Mouse (Mus musculus) gastrocnemius, postnatal 25 days (tissue): ENCODE results near the gene Gsk3a. TPM values are rescaled to one million over a fixed set of nuclear protein-coding genes. Genes with fewer than 3 reads are reported as not detected.

Experiments used
- DNase-seq: peaks from one replicate; pipeline ENCODE4 v3.0.0; 2022
- long read RNA-seq, 2 experiments: library from polyadenylated mRNA; stranded (forward); transcript quantifications; one replicate each; pipeline ENCODE4 v2.0.0; 2021
- total RNA-seq, 2 experiments: library from RNA; stranded (reverse); gene quantifications; 1 replicate in 1 of 2; 2 replicates in 1 of 2; pipeline ENCODE4 v1.2.3; 2021

Gsk3a gene
- 10 to 100 TPM; 59.5 to 66.2 TPM for total RNA-seq
- long read RNA-seq, experiment 1, transcript Gsk3a-201 (11 exons, 2,260 nt) = major isoform, 40 of 64 reads
- long read RNA-seq, experiment 1, partial matches to known transcripts = 5 of 64 reads
- long read RNA-seq, experiment 1, other reads (novel, unspliced or antisense) = 19 of 64 reads
- long read RNA-seq, experiment 2, transcript Gsk3a-201 (11 exons, 2,260 nt) = major isoform, 53 of 77 reads
- long read RNA-seq, experiment 2, partial matches to known transcripts = 4 of 77 reads
- long read RNA-seq, experiment 2, other reads (novel, unspliced or antisense) = 20 of 77 reads

- DNase-seq = peak; percentile 98
These were observed at the start of gene Gsk3a for GRCm38 (mm10) chr7:25237249-25238014. TSS of gene Gsk3a (minus strand) at chr7:25237851.

DNA sequence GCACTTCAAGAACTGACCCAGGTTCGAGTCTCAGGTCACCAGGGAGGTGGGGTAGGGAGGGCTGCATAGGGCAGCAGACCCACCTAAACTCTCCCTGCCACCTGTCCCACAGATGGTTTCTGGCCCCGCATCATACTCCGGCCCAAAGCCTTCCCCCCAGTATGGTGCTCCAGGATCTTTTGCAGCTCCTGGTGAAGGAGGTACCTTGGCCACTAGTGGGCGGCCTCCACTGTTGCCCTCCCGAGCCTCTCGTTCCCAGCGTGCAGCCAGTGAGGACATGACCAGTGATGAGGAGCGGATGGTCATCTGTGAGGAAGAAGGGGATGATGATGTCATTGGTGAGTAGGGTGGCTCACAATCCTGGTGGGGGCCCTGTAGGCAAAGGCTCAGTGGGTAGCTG, 49.3 kb upstream of the Gsk3a start:
- no peak for DNase-seq

DNA sequence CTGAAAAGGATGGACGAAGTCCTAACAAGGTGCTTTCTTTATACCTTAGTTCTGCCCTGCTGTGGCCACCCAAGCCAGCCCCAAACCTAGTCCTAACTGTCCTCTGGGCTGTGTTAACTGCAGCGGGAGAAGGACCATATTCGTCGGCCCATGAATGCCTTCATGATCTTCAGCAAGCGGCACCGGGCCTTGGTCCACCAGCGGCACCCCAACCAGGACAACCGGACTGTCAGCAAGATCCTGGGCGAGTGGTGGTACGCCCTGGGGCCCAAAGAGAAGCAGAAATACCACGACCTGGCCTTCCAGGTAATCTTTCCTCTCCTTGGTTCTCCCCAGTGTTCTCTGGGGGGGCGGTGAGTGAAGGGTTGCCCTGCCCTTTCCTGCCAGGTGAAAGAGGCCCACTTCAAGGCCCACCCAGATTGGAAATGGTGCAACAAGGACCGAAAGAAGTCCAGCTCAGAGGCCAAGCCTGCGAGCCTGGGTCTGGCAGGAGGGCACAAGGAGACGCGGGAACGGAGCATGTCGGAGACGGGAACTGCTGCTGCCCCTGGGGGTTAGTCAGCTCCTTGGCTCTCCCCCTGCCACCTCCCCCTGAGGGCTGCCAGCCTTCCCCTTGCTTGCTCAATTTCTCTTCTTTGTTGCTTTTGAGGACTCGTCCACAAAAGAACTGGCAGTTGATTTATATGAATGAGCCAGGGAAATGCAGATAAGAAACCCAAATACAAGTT, 48.0 kb upstream of the Gsk3a start:
- no peak for DNase-seq

DNA sequence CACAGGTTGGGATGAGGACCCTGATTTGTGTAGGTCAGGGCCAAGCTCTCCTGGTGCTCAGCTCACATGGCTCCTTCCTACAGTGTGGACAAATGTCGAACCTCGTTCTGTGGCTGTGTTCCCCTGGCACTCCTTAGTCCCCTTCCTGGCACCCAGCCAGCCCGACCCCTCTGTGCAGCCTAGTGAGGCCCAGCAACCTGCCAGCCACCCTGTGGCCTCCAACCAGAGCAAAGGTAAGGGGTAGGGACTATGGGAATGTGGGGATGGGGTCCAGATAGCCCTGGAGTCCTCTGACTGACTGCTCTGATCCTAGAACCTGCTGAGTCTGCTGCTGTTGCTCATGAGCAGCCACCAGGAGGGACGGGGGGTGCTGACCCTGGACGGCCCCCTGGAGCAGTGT, 47.1 kb upstream of the Gsk3a start:
- DNase-seq = no peak

- DNase-seq = no peak
These were observed 46.5 kb upstream of the Gsk3a start for GRCm38 (mm10) chr7:25284171-25284570.

DNA sequence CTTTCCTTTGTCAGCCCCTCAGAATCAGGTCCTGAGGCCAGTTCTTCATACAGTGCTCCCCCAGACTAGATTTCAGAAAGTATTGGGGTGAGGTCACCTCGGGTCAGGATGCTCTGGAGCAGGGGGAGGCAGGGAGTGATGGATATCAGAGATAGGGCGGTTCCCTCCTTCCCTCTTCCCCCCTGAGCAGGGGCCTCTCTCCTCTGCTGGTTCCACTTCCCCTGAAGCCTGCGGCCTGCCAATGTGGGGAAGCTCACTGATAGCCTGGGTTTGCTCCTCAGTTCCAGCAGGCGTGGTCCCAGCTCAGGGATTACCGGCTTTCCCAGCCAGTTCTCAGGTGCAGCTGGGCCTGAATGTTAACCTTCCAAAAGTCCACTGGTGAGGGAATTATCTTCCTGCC, 46.0 kb upstream of the Gsk3a start:
- no peak for DNase-seq

DNA sequence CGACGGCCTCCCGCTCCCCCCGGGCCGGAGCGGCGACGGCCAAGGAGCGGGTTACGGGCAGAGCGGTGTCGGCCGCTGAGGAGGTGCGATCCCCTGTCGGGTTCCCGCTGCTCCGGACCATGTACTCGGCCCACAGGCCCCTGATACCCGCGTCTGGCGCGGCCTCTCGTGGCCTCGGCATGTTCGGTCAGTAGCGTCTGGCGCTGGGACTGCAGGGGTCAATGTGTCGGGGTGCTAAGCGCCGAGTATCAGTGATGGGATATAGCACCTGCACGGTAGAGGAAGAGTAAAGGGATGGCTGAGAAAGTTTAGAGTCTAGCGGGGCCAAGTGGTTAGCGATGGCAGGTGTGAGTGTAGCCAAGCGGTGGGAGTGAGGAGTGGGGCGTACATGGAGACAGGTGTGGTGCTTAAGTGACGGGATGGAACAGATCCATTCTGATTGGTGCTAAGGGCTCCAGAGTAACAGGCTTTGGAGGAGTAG, 45.1 kb upstream of the Gsk3a start:
- DNase-seq = peak; percentile 62

DNA sequence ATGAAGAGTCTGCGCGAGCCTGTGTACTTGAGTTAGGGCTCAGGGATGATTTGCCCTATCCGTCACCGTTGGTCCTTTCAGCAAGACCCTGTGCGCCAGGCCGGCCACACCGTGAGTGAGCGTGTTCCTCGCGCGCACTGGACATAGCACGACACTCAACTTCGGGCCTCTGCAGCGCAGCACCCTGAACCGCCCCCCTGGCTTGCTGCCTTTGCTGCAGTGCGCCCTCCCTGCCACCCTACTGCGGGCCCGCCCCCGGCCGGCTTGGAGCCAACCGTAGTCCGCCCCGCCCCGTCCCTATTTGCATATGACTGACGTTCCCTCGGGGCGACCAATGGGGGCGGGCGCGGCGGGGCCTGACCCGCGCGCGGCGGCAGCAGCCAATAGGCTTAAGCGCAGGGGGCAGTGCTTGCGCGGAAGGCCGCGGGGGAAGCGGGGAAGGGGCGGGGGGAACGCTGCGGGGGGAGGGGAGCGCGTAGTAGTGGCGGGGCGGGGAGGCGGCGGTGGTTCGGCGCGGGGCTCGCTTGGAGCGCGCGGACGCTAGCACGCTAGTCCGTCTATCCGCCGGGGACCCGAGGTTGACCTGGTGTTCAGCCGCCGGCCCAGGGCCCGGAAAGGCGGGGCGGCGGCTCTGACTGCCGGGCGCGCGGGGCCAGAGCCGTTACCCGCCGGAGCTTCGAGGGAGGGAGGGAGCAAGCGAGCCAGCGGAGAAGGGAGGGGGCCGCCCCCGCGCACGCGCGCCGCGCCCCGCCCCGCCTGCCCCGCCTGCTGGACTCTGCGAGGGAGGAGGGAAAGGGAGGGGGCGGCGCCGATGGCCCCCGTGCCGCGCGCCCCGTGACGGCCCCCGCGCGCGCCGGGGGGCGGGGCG, 44.3 kb upstream of the Gsk3a start:
- peak; percentile 99 for DNase-seq

DNA sequence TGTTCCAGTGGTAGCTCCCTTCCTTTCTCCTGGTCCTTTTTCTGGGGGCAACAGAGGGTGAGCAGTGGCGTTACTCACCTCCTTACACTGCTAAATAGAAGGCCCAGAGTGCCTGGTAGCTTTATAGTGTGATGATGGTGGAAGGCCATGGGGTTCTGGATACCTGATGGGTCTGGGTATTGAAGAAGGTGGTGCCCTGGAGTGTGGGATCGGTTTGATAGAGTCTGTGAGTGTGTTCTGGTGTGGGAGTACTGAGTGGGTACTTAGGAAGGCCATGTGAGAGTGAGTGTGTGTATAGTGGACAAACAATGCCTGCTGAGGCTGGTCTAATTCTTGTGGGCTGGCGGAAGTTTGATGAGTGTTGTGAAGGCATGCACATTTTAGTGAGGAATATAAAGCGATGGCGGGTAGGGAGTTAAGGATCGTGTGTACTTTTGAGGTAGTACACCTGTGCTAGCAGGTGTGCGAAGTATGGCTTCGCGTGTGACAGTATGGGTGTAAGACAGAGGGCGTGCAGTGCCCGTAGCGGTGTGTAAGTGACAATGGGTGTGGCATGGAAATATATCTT, 43.6 kb upstream of the Gsk3a start:
- DNase-seq = no peak

- DNase-seq = peak; percentile 80
These were observed 42.5 kb upstream of the Gsk3a start for GRCm38 (mm10) chr7:25279861-25280791.

DNA sequence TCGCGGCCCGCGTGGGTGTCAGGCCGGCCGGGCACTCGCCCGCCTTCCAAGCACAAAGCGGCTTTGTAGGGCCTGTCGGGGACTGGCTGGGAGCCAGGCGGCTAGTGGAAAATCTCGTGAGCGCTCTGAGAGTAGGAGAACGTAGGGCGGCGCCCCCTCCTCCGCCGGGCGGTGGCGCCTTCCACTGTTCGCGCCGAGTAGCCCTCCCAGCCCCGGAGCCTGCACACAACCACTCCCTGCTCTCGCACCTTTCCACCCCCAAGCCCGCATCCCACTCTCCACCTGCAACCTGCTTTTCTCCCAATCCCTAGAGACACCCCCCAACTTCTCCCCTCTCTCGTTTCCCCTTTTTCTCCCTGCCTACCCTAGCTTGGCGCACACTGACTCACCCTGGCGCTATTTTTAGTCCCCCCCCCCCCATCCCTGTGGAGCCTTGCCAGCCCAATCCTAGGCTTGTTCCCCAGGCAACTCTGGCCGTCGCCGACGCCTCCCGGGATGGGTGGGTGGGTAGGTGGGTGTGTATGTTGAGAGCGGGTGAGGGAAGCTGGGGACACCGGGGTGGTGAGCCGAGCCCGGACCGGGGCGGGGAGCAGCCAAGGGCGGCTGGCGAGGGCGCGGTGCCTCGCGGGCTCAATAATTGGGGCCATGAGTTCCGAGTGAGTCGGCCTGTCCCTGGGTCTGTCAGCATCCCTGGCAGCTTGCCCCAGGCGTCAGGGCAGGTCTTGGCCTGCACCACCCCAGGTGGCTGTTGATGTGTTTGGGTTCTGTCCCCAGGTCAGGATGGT, 41.6 kb upstream of the Gsk3a start:
- DNase-seq = peak; percentile 78

GRCm38 (mm10) chr7:25278341-25279075, 40.9 kb upstream of the Gsk3a start:
- DNase-seq = peak; percentile 89

DNA sequence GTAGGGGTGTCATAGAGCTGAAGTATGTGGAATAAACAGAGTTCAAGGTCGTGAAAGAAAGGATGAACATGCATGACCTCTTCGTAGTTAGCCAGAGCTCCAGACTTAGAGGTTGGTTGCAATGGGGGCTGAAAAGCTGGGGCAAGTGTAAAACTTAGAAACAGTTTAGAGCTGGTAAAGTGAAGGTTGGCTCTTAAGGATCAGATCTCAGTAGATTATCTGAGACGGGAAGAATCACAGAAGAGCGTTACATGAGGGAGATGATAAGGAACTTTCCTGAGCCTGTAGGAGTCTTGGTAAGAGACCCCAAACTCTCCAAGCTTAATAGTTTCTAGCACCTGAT, 40.3 kb upstream of the Gsk3a start:
- no peak for DNase-seq

GRCm38 (mm10) chr7:25277405-25277804, 39.8 kb upstream of the Gsk3a start:
- DNase-seq = no peak

GRCm38 (mm10) chr7:25275555-25276298, 38.1 kb upstream of the Gsk3a start:
- DNase-seq = no peak

DNA sequence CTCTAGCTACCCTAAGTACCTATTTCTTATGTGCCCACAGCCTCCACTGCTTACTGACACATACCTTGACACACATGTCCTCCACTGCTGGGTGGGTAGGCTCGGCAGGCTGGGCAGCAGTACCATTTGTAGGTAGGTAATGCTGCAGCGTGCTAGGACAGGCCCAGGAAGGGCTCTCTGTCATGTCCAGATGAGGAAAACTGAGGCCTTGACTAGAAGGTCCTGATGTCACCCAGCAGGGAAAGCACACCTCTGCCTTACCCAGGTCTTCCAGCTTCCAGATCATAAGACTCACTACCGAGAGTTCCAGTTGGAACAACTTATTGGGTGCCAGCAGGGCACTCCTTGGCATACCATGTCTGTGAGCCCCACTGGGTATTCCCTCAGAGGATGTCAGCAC, 37.3 kb upstream of the Gsk3a start:
- no peak for DNase-seq

- DNase-seq = no peak
These were observed 36.9 kb upstream of the Gsk3a start for GRCm38 (mm10) chr7:25274571-25274970.
